Comparison of ENCODE assay signal across 8 mouse cellular contexts in the genomic region with DNA sequence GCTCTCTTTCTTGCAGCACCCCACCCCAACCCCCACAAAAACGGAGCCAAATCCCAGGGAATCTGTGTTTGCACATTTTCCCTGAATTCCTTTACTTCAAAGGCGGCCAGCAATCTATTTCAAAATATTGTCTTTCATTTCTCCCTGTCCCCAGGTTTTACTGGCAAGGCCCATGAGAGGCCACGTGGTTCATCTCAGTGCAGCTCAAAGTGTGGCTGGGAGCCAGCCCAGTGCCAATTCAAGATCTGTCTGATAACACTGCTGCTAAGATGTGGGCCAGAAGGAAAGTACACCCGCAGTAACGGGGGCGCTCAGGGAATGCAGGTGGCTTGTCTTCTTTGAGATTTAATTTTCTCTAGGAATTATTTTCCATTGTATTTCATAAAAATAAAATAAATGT. TPM values are rescaled to one million over a fixed set of nuclear protein-coding genes. Genes with fewer than 3 reads are reported as not detected.
DNase-seq lines count a peak whose midpoint lies in the region; ATAC-seq lines count a peak whose summit lies in the region.

No protein-coding gene starts in this region.

- DNase-seq in thymus, postnatal 25 days = peak; percentile 13
- no peak for DNase-seq in thymus, postnatal 14 days
- DNase-seq in cerebellum, postnatal 14 days = peak; percentile 86 to 87
- DNase-seq in induced T-regulatory cell, adult 2 months (ENCODE audit: low read depth) = peak; percentile 41
- DNase-seq in left cerebral cortex, postnatal 4 days = peak; percentile 71
- no peak for DNase-seq in embryo, embryonic 9.5 days (ENCODE audit: extremely low spot score)
- DNase-seq in heart, postnatal 25 days (ENCODE audit: low spot score) = no peak

- peak overlapping the region; percentile 80 for H3K4me2 ChIP-seq in midbrain, embryonic 12.5 days (replicated peaks)

- no peaks in the 10 kb centered on the region for H3K9me3 ChIP-seq in midbrain, embryonic 12.5 days

- WGBS in midbrain, embryonic 12.5 days = 20% methylated on average over 6 of the region's 6 CpGs

- peaks cover 42% of the 10 kb centered on the region for H3K36me3 ChIP-seq in midbrain, embryonic 12.5 days

- H3K27ac ChIP-seq in midbrain, embryonic 12.5 days (replicated peaks) = no peak overlapping the region

- no peak for ATAC-seq in midbrain, embryonic 12.5 days (ENCODE audit: low FRiP score, low read depth)

- peaks cover 8% of the 10 kb centered on the region for H3K4me1 ChIP-seq in midbrain, embryonic 12.5 days

- peak overlapping the region; percentile 52; the same call in 1 of the 2 replicates for H3K9ac ChIP-seq in midbrain, embryonic 12.5 days (replicated peaks)

- H3K27me3 ChIP-seq in midbrain, embryonic 12.5 days = peaks cover 19% of the 10 kb centered on the region

- peak overlapping the region; percentile 40; the same call in 1 of the 2 replicates for H3K4me3 ChIP-seq in midbrain, embryonic 12.5 days

- intact Hi-C loops in left cerebral cortex, postnatal 4 days (cut with DNase I) = no loop called here
- intact Hi-C loops in heart, postnatal 25 days (cut with DNase I) = loop anchor here (2.0 to 10.0 kb wide), 2 partner anchors 55 to 253 kb away; a partner anchor contains a TSS

RNA-seq across cellular contexts. Expression of a gene that starts 27.5 kb away (rescaled TPM):
- 1 to 10 TPM; 1.6 to 1.9 TPM for total RNA-seq in left cerebral cortex, postnatal 4 days (2021)
- 6.3 and 8.6 TPM in 2 replicates for polyA plus RNA-seq in midbrain, embryonic 12.5 days (2016; fragmentation: Nextera tagmentation; extraction: Ambion mirVana)
- under 1 TPM in 1 of 2 experiments, not detected in 1; 0.26 TPM for total RNA-seq in heart, postnatal 25 days (2021)

RNA-seq across cellular contexts. Expression of a gene that starts 56.5 kb away (rescaled TPM):
- total RNA-seq in left cerebral cortex, postnatal 4 days (2021) = 100 to 1,000 TPM in 1 of 2 experiments, 10 to 100 TPM in 1; 100.0 to 102 TPM
- 32.0 and 34.3 TPM in 2 replicates for polyA plus RNA-seq in midbrain, embryonic 12.5 days (2016; fragmentation: Nextera tagmentation; extraction: Ambion mirVana)
- total RNA-seq in heart, postnatal 25 days (2021) = 1 to 10 TPM; 7.3 to 7.9 TPM

Comparison
In these comparisons a context has a peak if more than half of its experiments do, and no peak if none do; other contexts are left out.
1. DNase-seq: peak in thymus, postnatal 25 days (single experiment), cerebellum, postnatal 14 days (2 of 2), induced T-regulatory cell, adult 2 months (single experiment) and left cerebral cortex, postnatal 4 days (single experiment); none in thymus, postnatal 14 days (single experiment), embryo, embryonic 9.5 days (single experiment) and heart, postnatal 25 days (single experiment).
2. RNA of a gene that starts 56.5 kb away (total RNA-seq): 100.0 to 102 TPM in left cerebral cortex, postnatal 4 days; 7.3 to 7.9 TPM in heart, postnatal 25 days; every median in the first group is over 10 times any median in the second.